Mouse (Mus musculus): ENCODE measurements around the gene Bclaf3. TPM values are rescaled to one million over a fixed set of nuclear protein-coding genes. Genes with fewer than 3 reads are reported as not detected.

The Bclaf3 gene
- polyA plus RNA-seq, 1 experiment = 2.6 TPM

DNA sequence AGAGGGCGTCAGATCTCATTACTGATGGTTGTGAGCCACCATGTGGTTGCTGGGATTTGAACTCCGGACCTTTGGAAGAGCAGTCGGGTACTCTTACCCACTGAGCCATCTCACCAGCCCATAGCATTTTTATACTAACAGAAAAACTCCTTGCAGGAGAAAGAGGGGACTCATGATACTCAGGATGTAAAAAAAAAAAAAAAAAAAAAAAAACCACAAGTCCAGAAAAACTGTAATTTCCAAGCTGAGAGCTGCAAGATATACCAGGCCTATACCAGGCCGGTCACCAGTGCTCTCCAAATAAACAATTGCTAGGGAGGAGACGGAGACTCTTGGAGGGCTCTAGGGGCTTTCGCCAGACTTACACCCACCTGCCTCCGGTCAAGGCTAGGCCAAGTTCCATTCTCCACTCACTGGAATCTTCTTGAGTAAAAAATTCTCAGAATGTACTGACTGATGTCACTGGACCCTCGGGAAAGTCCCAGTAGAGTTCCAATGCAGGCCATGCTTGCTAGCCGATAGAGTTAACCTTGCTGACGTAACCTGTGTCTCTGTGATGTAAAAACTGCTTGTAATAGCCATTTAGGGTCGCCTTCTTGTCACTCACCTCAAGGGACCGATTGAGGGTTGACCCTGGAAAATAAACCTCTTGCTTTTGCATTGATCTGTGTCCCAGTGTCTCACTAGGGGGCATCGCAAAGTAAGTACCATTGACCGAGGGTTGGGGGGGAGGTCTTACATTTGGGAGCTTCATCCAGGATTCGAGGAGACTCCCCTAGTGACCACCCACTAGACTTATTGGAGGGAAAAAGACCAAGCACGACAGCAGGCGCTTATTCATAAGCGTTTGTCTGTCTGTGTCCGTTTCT lies 16.4 kb upstream of the Bclaf3 start:
- DNase-seq (ENCODE audit: low read depth in 1 of 2, low spot score in 2 of 2) = no peak
- no peak for TF ChIP-seq CTCF (IDR thresholded peaks at IDR 0.05; ENCODE audit: extremely low read depth, insufficient read depth, insufficient read length, insufficient replicate concordance)
- TF ChIP-seq POLR2A (IDR thresholded peaks at IDR 0.05; ENCODE audit: low read depth, low read length) = no peak
- H3K4me1 ChIP-seq (ENCODE audit: control insufficient read depth, insufficient read depth, insufficient read length) = no peaks in the 10 kb centered on the region; the same call in 1 of the 2 replicates
- peak overlapping the region; percentile 17; the same call in 1 of the 2 replicates for H3K4me3 ChIP-seq (ENCODE audit: extremely low read depth, insufficient read depth, insufficient read length)
- WGBS = 78% methylated on average over 19 of the region's 19 CpGs
- no peaks in the 10 kb centered on the region for H3K27me3 ChIP-seq (ENCODE audit: control insufficient read depth, insufficient read depth, low read length)
- no peaks in the 10 kb centered on the region for H3K36me3 ChIP-seq (ENCODE audit: control insufficient read depth, insufficient read depth, low read length)
- H3K27ac ChIP-seq (ENCODE audit: insufficient read depth, low read length) = no peak overlapping the region

DNA sequence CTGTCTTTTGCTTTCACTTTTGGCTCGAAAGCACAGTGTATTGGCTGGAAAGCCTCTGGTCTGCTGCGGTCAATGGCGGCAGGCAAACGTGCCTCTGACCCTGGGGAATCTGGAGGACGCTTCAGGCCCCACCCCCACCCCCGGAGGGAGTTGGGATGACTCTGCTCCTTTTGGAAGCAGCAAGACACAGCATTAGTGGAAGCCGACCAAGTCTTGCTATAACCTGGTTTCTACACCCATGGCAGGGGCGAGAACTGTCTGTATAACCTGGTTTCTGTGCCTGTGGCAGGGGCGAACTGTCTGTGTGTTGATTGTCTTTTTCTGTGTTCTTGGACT lies 15.8 kb upstream of the Bclaf3 start:
- H3K27ac ChIP-seq (ENCODE audit: insufficient read depth, low read length) = no peak overlapping the region
- peak overlapping the region; percentile 17; the same call in 1 of the 2 replicates for H3K4me3 ChIP-seq (ENCODE audit: extremely low read depth, insufficient read depth, insufficient read length)
- WGBS = 67% methylated on average over 9 of the region's 9 CpGs
- no peaks in the 10 kb centered on the region for H3K36me3 ChIP-seq (ENCODE audit: control insufficient read depth, insufficient read depth, low read length)
- no peaks in the 10 kb centered on the region for H3K27me3 ChIP-seq (ENCODE audit: control insufficient read depth, insufficient read depth, low read length)
- TF ChIP-seq POLR2A (IDR thresholded peaks at IDR 0.05; ENCODE audit: low read depth, low read length) = no peak
- TF ChIP-seq CTCF (IDR thresholded peaks at IDR 0.05; ENCODE audit: extremely low read depth, insufficient read depth, insufficient read length, insufficient replicate concordance) = no peak
- H3K4me1 ChIP-seq (ENCODE audit: control insufficient read depth, insufficient read depth, insufficient read length) = no peaks in the 10 kb centered on the region; the same call in 1 of the 2 replicates
- no peak for DNase-seq (ENCODE audit: low read depth in 1 of 2, low spot score in 2 of 2)

DNA sequence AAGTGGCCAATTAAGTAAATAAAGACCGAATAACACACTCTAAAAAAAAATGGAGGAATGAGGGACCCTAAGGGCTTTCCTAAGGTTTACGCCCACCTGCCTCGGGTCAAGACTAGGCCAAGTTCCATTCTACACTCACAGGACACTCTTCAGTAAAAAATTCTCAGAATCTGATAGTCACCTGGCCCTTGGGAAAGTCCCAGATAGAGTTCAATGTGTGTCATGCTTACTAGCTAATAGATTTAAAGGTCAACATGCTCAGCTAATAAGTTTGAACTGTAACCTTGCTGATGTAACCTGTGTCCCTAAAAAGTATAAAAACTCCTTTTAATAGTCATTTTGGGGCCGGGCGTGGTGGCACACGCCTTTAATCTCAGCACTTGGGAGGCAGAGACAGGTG lies 10.9 kb upstream of the Bclaf3 start:
- TF ChIP-seq CTCF (IDR thresholded peaks at IDR 0.05; ENCODE audit: extremely low read depth, insufficient read depth, insufficient read length, insufficient replicate concordance) = no peak
- no peak for TF ChIP-seq POLR2A (IDR thresholded peaks at IDR 0.05; ENCODE audit: low read depth, low read length)
- Histone ChIP-seq H3K36me3 (ENCODE audit: control insufficient read depth, insufficient read depth, low read length) (no peaks in the 10 kb centered on the region), H3K4me3 (ENCODE audit: extremely low read depth, insufficient read depth, insufficient read length) (no peak overlapping the region), H3K27me3 (ENCODE audit: control insufficient read depth, insufficient read depth, low read length) (no peaks in the 10 kb centered on the region), H3K4me1 (ENCODE audit: control insufficient read depth, insufficient read depth, insufficient read length) (no peaks in the 10 kb centered on the region), H3K27ac (ENCODE audit: insufficient read depth, low read length) (no peak overlapping the region)
- no peak for DNase-seq (ENCODE audit: low read depth in 1 of 2, low spot score in 2 of 2)
- 86% methylated on average over 6 of the region's 6 CpGs for WGBS

DNA sequence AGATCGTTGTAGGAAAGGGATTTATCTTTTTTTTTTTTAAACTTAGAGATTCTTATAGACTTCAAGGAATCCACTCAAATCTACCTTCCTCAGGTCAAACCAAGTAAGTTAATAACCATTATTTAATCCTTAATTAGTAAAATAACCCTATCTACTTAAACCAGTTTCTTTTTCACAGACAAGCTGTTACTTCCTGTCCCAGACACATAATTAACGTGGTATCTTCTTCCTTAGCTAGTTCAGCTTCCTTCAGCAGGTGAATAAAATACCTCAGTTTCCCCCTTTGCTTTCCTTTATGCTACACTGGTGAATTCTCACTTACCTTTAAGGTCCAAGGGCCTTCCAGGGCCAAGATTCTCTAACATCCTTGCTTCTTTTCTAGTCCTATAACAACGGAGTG lies 4.7 kb upstream of the Bclaf3 start:
- no peak overlapping the region for H3K27ac ChIP-seq (ENCODE audit: insufficient read depth, low read length)
- 61% methylated on average over 3 of the region's 3 CpGs for WGBS
- no peak for TF ChIP-seq POLR2A (IDR thresholded peaks at IDR 0.05; ENCODE audit: low read depth, low read length)
- TF ChIP-seq CTCF (IDR thresholded peaks at IDR 0.05; ENCODE audit: extremely low read depth, insufficient read depth, insufficient read length, insufficient replicate concordance) = no peak
- H3K4me1 ChIP-seq (ENCODE audit: control insufficient read depth, insufficient read depth, insufficient read length) = no peaks in the 10 kb centered on the region
- DNase-seq (ENCODE audit: low read depth in 1 of 2, low spot score in 2 of 2) = no peak
- H3K4me3 ChIP-seq (ENCODE audit: extremely low read depth, insufficient read depth, insufficient read length) = no peak overlapping the region
- no peaks in the 10 kb centered on the region for H3K36me3 ChIP-seq (ENCODE audit: control insufficient read depth, insufficient read depth, low read length)
- no peaks in the 10 kb centered on the region for H3K27me3 ChIP-seq (ENCODE audit: control insufficient read depth, insufficient read depth, low read length)

DNA sequence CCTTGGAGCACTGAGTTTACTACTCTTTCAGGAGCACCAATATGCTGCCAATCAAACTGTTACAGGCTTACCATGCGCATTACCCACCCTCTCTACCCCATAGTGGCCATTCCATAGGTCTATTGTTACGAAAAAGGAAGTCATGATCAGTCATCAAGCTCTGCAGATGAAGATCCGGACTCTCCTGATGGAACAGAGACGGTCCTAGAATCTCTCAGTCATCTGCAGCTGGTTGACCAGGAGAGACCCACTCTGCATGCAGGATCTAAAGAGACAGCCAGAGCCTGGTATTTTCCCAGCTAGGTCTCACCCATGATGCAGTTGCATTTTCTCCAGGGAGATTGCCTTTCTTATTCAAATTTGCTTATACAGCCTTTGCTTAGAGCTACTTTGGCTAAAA lies 3.8 kb upstream of the Bclaf3 start:
- no peak for DNase-seq (ENCODE audit: low read depth in 1 of 2, low spot score in 2 of 2)
- H3K27ac ChIP-seq (ENCODE audit: insufficient read depth, low read length) = no peak overlapping the region
- WGBS = 77% methylated on average over 4 of the region's 4 CpGs
- no peak overlapping the region for H3K4me3 ChIP-seq (ENCODE audit: extremely low read depth, insufficient read depth, insufficient read length)
- H3K36me3 ChIP-seq (ENCODE audit: control insufficient read depth, insufficient read depth, low read length) = no peaks in the 10 kb centered on the region
- H3K27me3 ChIP-seq (ENCODE audit: control insufficient read depth, insufficient read depth, low read length) = no peaks in the 10 kb centered on the region
- TF ChIP-seq POLR2A (IDR thresholded peaks at IDR 0.05; ENCODE audit: low read depth, low read length) = no peak
- TF ChIP-seq CTCF (IDR thresholded peaks at IDR 0.05; ENCODE audit: extremely low read depth, insufficient read depth, insufficient read length, insufficient replicate concordance) = no peak
- no peaks in the 10 kb centered on the region for H3K4me1 ChIP-seq (ENCODE audit: control insufficient read depth, insufficient read depth, insufficient read length)

DNA sequence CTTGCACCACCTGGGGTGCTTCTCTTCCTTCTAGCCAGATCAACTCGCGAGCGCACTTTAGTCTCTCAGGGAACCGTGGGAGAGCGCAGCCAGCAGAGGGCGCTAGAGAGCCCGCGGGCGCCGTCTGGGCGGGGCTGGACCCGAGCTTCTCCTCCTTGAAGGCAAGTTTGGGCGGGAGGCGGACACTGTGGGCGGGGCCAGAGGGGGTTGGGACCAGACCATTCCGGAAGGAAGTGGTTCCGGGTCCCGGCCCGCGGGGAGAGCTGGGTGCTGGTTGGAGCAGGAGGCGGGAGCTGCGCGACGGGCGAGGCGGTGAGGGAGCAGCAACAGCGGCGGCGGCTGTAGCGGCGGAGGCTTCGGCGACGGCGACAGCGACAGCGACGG lies 5.9 kb downstream of the Bclaf3 start:
- TF ChIP-seq CTCF (IDR thresholded peaks at IDR 0.05; ENCODE audit: extremely low read depth, insufficient read depth, insufficient read length, insufficient replicate concordance) (peak; percentile 85), POLR2A (IDR thresholded peaks at IDR 0.05; ENCODE audit: low read depth, low read length) (peak; percentile 17; the same call in 1 of the 2 replicates)
- Histone ChIP-seq H3K36me3 (ENCODE audit: control insufficient read depth, insufficient read depth, low read length) (no peaks in the 10 kb centered on the region), H3K4me3 (ENCODE audit: extremely low read depth, insufficient read depth, insufficient read length) (peak overlapping the region; percentile 93), H3K4me1 (ENCODE audit: control insufficient read depth, insufficient read depth, insufficient read length) (no peaks in the 10 kb centered on the region; the same call in 1 of the 2 replicates), H3K27me3 (ENCODE audit: control insufficient read depth, insufficient read depth, low read length) (no peaks in the 10 kb centered on the region), H3K27ac (ENCODE audit: insufficient read depth, low read length) (peak overlapping the region; percentile 90)
- peak; percentile 86 to 94 for DNase-seq (ENCODE audit: low read depth in 1 of 2, low spot score in 2 of 2)
- WGBS = 17% methylated on average over 37 of the region's 38 CpGs
